Mouse (Mus musculus): ENCODE data around the gene Rhox2e.
"Not testable (repeated sequence)": the region's sequence is repeated elsewhere in the genome, so short reads cannot be mapped to it uniquely, and the experiment has no call there.

GRCm38 (mm10) chrX:37557112-37557511 lies 26.9 kb downstream of the Rhox2e start, which contains the start of gene Rhox4e:
- TF ChIP-seq POLR2A, CTCF (IDR thresholded peaks at IDR 0.05; ENCODE audit: insufficient read depth, low read depth, low read length): not testable (repeated sequence)
